Mouse (Mus musculus) adrenal gland, postnatal 36 days (tissue): ENCODE data around the gene Rxfp4. TPM values are rescaled to one million over a fixed set of nuclear protein-coding genes. Genes with fewer than 3 reads are reported as not detected.

ENCODE experiments used
- DNase-seq, 2 experiments: peaks; one replicate each; pipeline ENCODE4 v3.0.0; 2021; ENCODE audit warnings: mixed read lengths in 1 of 2
- total RNA-seq, 2 experiments: library from RNA; stranded (reverse); gene quantifications; 2 replicates each; pipeline ENCODE4 v1.2.3; 2021

The Rxfp4 gene
- total RNA-seq, 2 experiments from 2014 or later = not detected

- no peak for DNase-seq
Measured at GRCm38 (mm10) chr3:88651669-88652618, 998 bp downstream of the Rxfp4 start.

DNA sequence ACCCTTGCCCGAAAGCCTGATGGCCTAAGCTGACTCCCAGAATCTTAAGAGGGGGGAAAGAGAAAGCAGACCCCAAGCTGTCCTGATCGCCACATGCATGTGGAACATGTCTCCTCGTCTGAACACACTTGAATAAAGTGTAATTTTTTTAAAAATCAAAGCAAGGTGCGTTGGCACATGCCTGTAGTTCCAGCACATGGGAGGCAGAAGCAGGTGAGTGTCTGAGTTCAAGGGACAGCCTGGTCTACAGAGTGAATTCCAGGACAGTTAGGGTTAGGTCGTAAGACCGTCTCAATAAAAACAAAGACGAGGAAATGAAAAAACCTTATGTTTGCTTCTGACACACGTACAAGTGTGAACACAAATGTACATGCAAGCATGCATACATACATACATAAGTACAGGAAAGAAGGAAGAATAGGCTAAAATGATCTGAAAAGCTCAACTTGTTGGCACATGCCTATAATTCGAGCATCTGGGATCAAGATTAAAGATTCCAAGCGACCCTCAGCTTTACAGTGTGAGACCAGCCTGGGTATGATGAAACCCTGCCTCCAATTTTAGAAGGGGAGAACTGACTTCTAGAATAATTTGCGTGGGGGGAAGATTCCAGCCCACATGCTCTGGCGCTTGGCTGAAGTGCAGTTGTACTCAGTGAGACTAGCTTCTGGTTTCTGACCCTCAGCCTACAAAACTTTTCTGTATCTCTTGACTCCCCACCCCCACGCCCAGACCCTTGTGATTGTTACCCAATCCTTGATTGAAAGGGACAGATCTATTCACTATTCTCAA is 2.0 kb downstream of the Rxfp4 start:
- DNase-seq = no peak

DNA sequence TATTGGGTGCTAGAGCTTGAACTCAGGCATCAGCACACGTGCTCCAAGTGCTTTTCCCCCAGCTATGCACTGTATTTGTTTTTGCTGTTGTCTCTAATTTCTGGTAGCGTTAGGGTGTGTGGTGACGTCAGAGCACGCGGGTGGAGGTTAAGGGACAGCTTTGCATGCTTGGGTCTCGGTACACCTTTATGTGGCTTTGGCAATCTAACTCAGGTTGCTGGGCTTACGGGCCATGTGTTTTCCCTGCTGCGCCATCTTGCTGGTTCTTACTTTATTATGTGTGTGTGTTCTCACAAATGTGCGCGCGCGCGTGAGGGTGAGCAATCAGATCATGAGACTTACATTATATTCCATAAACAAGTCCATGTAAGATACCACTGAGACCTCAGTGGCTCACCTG is 3.0 kb downstream of the Rxfp4 start:
- DNase-seq = no peak

- DNase-seq = no peak
Measured at GRCm38 (mm10) chr3:88649186-88649585, 3.8 kb downstream of the Rxfp4 start.

DNA sequence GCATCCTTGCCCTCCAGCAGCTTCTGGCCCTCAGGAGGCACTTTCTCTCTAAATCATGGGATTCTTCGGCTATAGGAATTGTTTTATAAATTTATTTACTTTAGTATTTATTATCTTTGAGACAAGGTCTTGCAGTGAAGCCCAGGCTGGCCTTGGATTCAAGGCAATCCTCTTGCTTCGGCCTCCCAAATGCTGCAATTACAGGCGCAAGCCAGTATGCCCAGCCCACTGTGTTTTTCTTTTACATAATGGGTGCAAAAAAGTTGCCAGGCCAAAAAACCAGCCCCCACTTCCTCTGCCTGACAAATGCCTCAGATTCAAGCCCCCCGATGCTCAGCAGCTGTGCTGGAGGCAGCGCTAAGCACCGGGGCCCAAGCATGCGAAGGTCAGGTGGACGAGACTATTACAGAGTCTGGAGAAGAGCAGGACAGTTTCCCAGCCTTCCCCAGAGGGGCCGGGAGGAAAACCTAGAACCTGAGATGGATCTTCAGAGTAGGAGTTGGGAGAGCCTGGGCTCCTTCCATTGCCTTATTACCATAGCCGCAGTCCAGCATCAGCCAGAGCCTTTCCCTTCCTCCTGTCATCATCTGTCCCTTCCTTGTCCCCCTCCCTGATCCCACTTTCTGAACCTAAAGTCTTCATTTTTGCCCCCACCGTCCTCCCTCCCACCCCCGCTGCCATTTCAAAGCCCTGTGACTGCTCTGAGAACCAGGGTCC is 4.3 kb downstream of the Rxfp4 start:
- DNase-seq = peak; percentile 33 to 44

- DNase-seq = peak in 1 of 2 experiments; percentile 22
Measured at GRCm38 (mm10) chr3:88647779-88648413, 5.0 kb downstream of the Rxfp4 start.

GRCm38 (mm10) chr3:88647076-88647475 is 5.9 kb downstream of the Rxfp4 start:
- no peak for DNase-seq

DNA sequence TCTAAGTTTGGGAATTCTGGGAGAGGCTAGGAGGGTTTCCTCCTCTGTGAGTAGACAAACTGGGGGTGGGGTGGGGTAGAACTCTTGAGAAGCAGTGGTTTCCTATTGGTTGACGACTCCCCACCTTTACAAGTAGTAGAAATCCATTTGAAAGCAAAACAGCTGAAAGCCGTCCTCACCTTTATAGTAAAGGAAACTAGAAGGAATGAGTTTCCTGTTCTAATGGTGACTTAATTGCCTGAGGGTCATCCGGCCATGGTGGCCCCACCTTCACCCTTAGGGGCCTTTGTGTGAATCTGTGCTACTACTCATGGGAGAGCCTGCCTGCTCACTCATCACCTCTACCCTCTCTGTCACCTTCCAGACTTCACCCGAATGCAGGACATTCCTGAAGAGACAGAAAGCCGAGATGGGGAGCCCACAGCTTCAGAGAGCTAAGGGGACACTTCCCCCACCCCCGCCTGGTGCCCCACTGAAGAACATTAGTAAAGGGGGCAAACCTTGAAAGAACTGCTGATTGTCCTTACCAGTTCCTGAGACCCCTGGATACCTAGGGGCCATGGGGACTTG is 6.4 kb downstream of the Rxfp4 start:
- DNase-seq = no peak

- no peak for DNase-seq
Measured at GRCm38 (mm10) chr3:88645937-88646336, 7.0 kb downstream of the Rxfp4 start.

DNA sequence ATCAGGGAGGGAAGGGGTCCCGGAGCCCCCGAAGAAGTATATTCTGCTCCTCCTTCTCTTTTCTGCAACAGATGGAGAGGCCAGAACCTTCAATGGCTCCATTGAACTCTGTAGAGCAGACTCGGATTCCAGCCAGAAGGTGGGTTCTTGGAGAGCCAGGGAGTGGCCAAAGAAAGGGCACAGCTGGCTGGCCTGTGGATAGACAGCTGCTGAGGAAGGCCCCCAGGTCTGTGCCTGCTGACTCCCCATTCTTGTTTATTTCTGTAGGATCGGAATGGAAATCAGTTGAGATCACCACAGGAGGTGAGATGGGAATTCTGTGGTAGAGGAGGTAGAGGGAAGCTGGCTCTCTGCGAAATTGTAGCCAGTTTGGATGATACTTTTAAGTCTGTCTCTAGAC is 9.9 kb downstream of the Rxfp4 start:
- no peak for DNase-seq

DNA sequence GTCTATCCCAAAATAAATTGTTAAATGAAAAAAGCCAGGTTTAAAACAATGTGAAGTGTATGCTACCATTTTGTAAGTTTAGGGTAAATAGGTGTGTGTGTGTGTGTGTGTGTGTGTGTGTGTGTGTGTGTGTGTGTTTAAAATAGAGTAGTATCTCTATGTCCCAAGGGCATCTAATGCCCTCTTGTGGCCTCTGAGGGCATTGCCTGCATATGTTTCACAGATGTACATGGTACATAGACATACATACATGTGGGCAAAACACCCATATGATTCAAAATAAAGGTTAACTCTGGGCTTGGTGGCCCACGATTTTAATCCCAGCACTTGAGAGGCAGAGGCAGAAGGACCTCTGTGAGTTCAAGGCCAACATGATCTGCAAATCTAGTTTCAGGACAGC is 12.3 kb downstream of the Rxfp4 start:
- peak; percentile 63 to 66 for DNase-seq

DNA sequence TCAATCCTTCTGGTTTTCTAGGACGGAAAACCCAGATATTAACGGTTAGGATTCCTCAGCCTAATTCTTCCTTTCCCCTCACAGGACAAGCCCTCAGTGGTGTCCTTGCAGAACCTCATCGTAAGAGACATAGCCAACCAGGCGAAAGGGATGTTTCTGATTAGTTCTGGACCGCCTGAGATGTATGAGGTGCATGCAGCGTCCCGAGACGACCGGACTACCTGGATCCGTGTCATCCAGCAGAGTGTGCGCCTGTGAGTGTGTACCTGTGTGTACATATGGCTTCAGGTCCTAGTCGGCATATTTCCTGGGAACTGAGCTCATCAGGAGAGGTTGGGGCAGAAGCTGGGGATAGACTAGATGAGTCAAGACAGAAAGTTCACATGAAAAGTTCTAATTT is 13.7 kb downstream of the Rxfp4 start:
- DNase-seq = no peak

DNA sequence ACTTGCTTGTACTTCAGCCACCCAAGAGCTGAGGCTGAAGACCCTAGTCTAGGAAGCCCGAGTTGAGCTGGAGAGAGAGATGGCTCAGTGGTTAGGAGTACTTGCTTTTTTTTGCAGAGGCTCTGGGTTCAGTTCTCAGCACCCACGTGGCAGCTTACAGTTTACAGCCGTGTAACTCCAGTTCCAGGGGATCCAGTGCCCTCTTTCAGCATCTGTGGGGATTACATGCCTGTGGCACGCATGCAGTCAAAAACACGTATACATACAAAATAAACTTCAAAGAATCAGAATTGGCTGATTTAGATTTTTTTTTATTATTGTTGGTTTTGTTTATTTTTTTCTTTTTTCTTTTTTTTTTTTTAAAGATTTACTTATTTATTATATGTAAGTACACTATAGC is 15.8 kb downstream of the Rxfp4 start:
- no peak for DNase-seq

GRCm38 (mm10) chr3:88636555-88636986 is 16.4 kb downstream of the Rxfp4 start:
- DNase-seq = no peak

GRCm38 (mm10) chr3:88635506-88636275 is 17.3 kb downstream of the Rxfp4 start:
- DNase-seq = no peak

- no peak for DNase-seq
Measured at GRCm38 (mm10) chr3:88633056-88633455, 19.9 kb downstream of the Rxfp4 start.

- DNase-seq = peak; percentile 43 to 47
Measured at GRCm38 (mm10) chr3:88631921-88632587, 20.9 kb downstream of the Rxfp4 start.

GRCm38 (mm10) chr3:88630849-88631341 is 22.0 kb downstream of the Rxfp4 start:
- peak; percentile 29 to 60 for DNase-seq

- DNase-seq = no peak
Measured at GRCm38 (mm10) chr3:88630018-88630417, 22.9 kb downstream of the Rxfp4 start.

- no peak for DNase-seq
Measured at GRCm38 (mm10) chr3:88629244-88629643, 23.7 kb downstream of the Rxfp4 start.
